Mouse (Mus musculus): ENCODE results near the gene Rtp4.

Gene Rtp4

GRCm38 (mm10) chr16:23520235-23520871 lies at the start of gene Rtp4, which contains the start of gene Masp1:
Rtp4 (plus strand) TSS chr16:23520291.
Masp1 (minus strand) TSS chr16:23520815.
- no peak for DNase-seq

- no peak for DNase-seq
Observed at GRCm38 (mm10) chr16:23471551-23471950, 48.5 kb upstream of the Rtp4 start.

GRCm38 (mm10) chr16:23472046-23472445 lies 48.0 kb upstream of the Rtp4 start:
- no peak for DNase-seq

- no peak for DNase-seq
Observed at GRCm38 (mm10) chr16:23475651-23476050, 44.4 kb upstream of the Rtp4 start.

- DNase-seq, result no peak
Observed at GRCm38 (mm10) chr16:23476598-23476997, 43.5 kb upstream of the Rtp4 start.

- no peak for DNase-seq
Observed at GRCm38 (mm10) chr16:23479872-23480603, 40.1 kb upstream of the Rtp4 start.

- no peak for DNase-seq
Observed at GRCm38 (mm10) chr16:23482218-23482617, 37.9 kb upstream of the Rtp4 start.

- DNase-seq, result no peak
Observed at GRCm38 (mm10) chr16:23482846-23483245, 37.2 kb upstream of the Rtp4 start.

GRCm38 (mm10) chr16:23483292-23483691 lies 36.8 kb upstream of the Rtp4 start:
- DNase-seq, result no peak

- DNase-seq, result no peak
Observed at GRCm38 (mm10) chr16:23492783-23493182, 27.3 kb upstream of the Rtp4 start.

- no peak for DNase-seq
Observed at GRCm38 (mm10) chr16:23496245-23496924, 23.7 kb upstream of the Rtp4 start.

- no peak for DNase-seq
Observed at GRCm38 (mm10) chr16:23497440-23497839, 22.7 kb upstream of the Rtp4 start.

- DNase-seq, result no peak
Observed at GRCm38 (mm10) chr16:23497881-23498280, 22.2 kb upstream of the Rtp4 start.

- DNase-seq, result no peak
Observed at GRCm38 (mm10) chr16:23498691-23499131, 21.4 kb upstream of the Rtp4 start.

- no peak for DNase-seq
Observed at GRCm38 (mm10) chr16:23500558-23500957, 19.5 kb upstream of the Rtp4 start.

GRCm38 (mm10) chr16:23501288-23501687 lies 18.8 kb upstream of the Rtp4 start:
- DNase-seq, result no peak

GRCm38 (mm10) chr16:23502478-23502877 lies 17.6 kb upstream of the Rtp4 start:
- DNase-seq, result no peak

GRCm38 (mm10) chr16:23503351-23503750 lies 16.7 kb upstream of the Rtp4 start:
- DNase-seq, result no peak

- DNase-seq, result no peak
Observed at GRCm38 (mm10) chr16:23504320-23504744, 15.8 kb upstream of the Rtp4 start.

- no peak for DNase-seq
Observed at GRCm38 (mm10) chr16:23505904-23506687, 14.0 kb upstream of the Rtp4 start.

- no peak for DNase-seq
Observed at GRCm38 (mm10) chr16:23511166-23511935, 8.7 kb upstream of the Rtp4 start.

GRCm38 (mm10) chr16:23513401-23513800 lies 6.7 kb upstream of the Rtp4 start:
- DNase-seq, result no peak

Data from thymus, postnatal 36 days (tissue).